13 mouse cellular contexts compared by ENCODE assay signal in the genomic region with DNA sequence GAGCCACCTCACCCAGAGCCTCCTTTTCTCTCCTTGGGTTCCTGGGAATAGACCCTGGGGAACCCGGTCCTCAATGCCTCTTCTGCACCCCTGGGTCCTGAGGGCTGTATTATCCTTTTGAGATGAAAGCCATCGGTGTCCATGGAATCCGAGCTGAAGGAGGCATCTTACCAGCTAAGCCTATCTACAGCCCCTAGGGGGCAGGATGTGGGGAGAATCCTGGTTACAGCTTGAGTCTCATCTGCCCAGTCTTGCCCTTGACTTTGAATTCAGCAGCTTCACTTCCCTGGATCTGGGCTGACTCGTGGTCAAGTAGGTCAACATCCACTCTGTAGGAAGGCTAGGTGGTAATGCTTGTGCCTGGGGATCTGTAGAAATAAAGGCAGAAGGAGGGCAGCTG. TPM values are rescaled to one million over a fixed set of nuclear protein-coding genes. Genes with fewer than 3 reads are reported as not detected.
A peak's percentile ranks its signal among the peaks of the same experiment; 100 is the strongest.
DNase-seq lines count a peak whose midpoint lies in the region; ATAC-seq and TF ChIP-seq lines count a peak whose summit lies in the region.
"Had no signal": no experiment of that assay in that cellular context is flagged by ENCODE, and none has a peak within 500 bp of the region (broad histone marks: within the 10 kb centered on the region; RNA-seq: fewer than 3 reads in every experiment).

No protein-coding gene starts in this region.

- H3K9me3 ChIP-seq in intestine, postnatal 0 days (ENCODE audit: control insufficient read depth) = no peaks in the 10 kb centered on the region
- no peaks in the 10 kb centered on the region for H3K9me3 ChIP-seq in intestine, embryonic 16.5 days (ENCODE audit: control insufficient read depth, low read length)
- no peaks in the 10 kb centered on the region for H3K9me3 ChIP-seq in ES-Bruce4 (replicated peaks; ENCODE audit: control insufficient read depth, insufficient read depth, low read length, poor library complexity, severe bottlenecking)
- H3K9me3 ChIP-seq in forebrain, embryonic 10.5 days = no peaks in the 10 kb centered on the region
- H3K9me3 ChIP-seq in midbrain, embryonic 12.5 days = no peaks in the 10 kb centered on the region
- H3K9me3 ChIP-seq: heart, embryonic 13.5 days; limb, embryonic 10.5 days had no signal

- 0 out of 2 replicates have a peak, but pooled peaks cover 13% of the 10 kb centered on the region for H3K27me3 ChIP-seq in intestine, postnatal 0 days (replicated peaks; ENCODE audit: control insufficient read depth, insufficient read depth, low read length)
- no peaks in the 10 kb centered on the region; the same call in 1 of the 2 replicates for H3K27me3 ChIP-seq in intestine, embryonic 16.5 days (replicated peaks; ENCODE audit: control insufficient read depth, insufficient read depth, low read length)
- no peaks in the 10 kb centered on the region for H3K27me3 ChIP-seq in ES-Bruce4 (ENCODE audit: control insufficient read depth, insufficient read depth, low read length, poor library complexity, severe bottlenecking)
- H3K27me3 ChIP-seq in forebrain, embryonic 10.5 days (ENCODE audit: poor library complexity, severe bottlenecking) = peaks cover 18% of the 10 kb centered on the region
- H3K27me3 ChIP-seq in midbrain, embryonic 12.5 days = peaks cover 11% of the 10 kb centered on the region; the same call in 1 of the 2 replicates

- H3K9ac ChIP-seq in intestine, postnatal 0 days (ENCODE audit: low read depth, low read length) = no peak overlapping the region
- H3K9ac ChIP-seq in intestine, embryonic 16.5 days (ENCODE audit: low read depth, low read length) = no peak overlapping the region
- H3K9ac ChIP-seq in ES-Bruce4 (ENCODE audit: low read depth, poor library complexity, severe bottlenecking) = no peak overlapping the region
- H3K9ac ChIP-seq in midbrain, embryonic 12.5 days (replicated peaks) = no peak overlapping the region
- H3K9ac ChIP-seq: heart, embryonic 13.5 days had no signal

- no peak for DNase-seq in forebrain, embryonic 10.5 days (ENCODE audit: extremely low spot score, low spot score)
- no peak for DNase-seq in kidney, adult 8-10 months
- no peak for DNase-seq in layer of hippocampus, adult 9-10 months (ENCODE audit: low spot score)
- DNase-seq: kidney, adult 9 months; lung, postnatal 4 days had no signal

- WGBS in intestine, postnatal 0 days = 42% methylated on average over 4 of the region's 4 CpGs
- 53% methylated on average over 4 of the region's 4 CpGs for WGBS in intestine, embryonic 16.5 days
- WGBS in forebrain, embryonic 10.5 days = 45% methylated on average over 4 of the region's 4 CpGs
- 46% methylated on average over 4 of the region's 4 CpGs for WGBS in midbrain, embryonic 12.5 days

- no peak for ATAC-seq in intestine, postnatal 0 days
- no peak for ATAC-seq in intestine, embryonic 16.5 days
- peak; percentile 28; the same call in 1 of the 2 replicates for ATAC-seq in midbrain, embryonic 12.5 days (ENCODE audit: low FRiP score, low read depth)
- ATAC-seq in megakaryocyte-erythroid progenitor cell, adult 5-6 weeks (replicated peaks; ENCODE audit: low FRiP score, low TSS enrichment, poor library complexity, severe bottlenecking) = no peak

- no peak overlapping the region for H3K4me2 ChIP-seq in intestine, postnatal 0 days (replicated peaks; ENCODE audit: low read depth)
- H3K4me2 ChIP-seq in intestine, embryonic 16.5 days (ENCODE audit: low read depth, low read length) = no peak overlapping the region
- H3K4me2 ChIP-seq in midbrain, embryonic 12.5 days (replicated peaks) = peak overlapping the region; percentile 54; the same call in 1 of the 2 replicates

- H3K36me3 ChIP-seq in intestine, postnatal 0 days (ENCODE audit: control insufficient read depth, insufficient read depth) = no peaks in the 10 kb centered on the region
- no peaks in the 10 kb centered on the region for H3K36me3 ChIP-seq in intestine, embryonic 16.5 days (ENCODE audit: control insufficient read depth, insufficient read depth, low read length)
- H3K36me3 ChIP-seq in ES-Bruce4 (ENCODE audit: control insufficient read depth, insufficient read depth, low read length, poor library complexity, severe bottlenecking) = no peaks in the 10 kb centered on the region
- H3K36me3 ChIP-seq in forebrain, embryonic 10.5 days (replicated peaks) = no peaks in the 10 kb centered on the region
- no peaks in the 10 kb centered on the region for H3K36me3 ChIP-seq in midbrain, embryonic 12.5 days
- H3K36me3 ChIP-seq: heart, embryonic 13.5 days; limb, embryonic 10.5 days had no signal

- peak; percentile 45 for TF ChIP-seq CTCF in intestine, postnatal 0 days (IDR thresholded peaks at IDR 0.05; ENCODE audit: low read depth)
- TF ChIP-seq CTCF in ES-Bruce4 (IDR thresholded peaks at IDR 0.05; ENCODE audit: low read depth, low read length) = peak; percentile 63

- TF ChIP-seq POLR2A in ES-Bruce4 (IDR thresholded peaks at IDR 0.05; ENCODE audit: insufficient read depth, low read length) = no peak

- no peaks in the 10 kb centered on the region for H3K4me1 ChIP-seq in intestine, postnatal 0 days (replicated peaks; ENCODE audit: control insufficient read depth, insufficient read depth, low read length)
- no peaks in the 10 kb centered on the region for H3K4me1 ChIP-seq in intestine, embryonic 16.5 days (ENCODE audit: control insufficient read depth, insufficient read depth, low read length)
- peaks cover 8% of the 10 kb centered on the region for H3K4me1 ChIP-seq in ES-Bruce4 (ENCODE audit: control insufficient read depth, insufficient read depth, low read length)
- H3K4me1 ChIP-seq in forebrain, embryonic 10.5 days = peaks cover 25% of the 10 kb centered on the region
- peaks cover 29% of the 10 kb centered on the region for H3K4me1 ChIP-seq in midbrain, embryonic 12.5 days

- no peak overlapping the region for H3K27ac ChIP-seq in intestine, postnatal 0 days (ENCODE audit: low read depth, low read length)
- H3K27ac ChIP-seq in intestine, embryonic 16.5 days (ENCODE audit: low read length) = no peak overlapping the region
- no peak overlapping the region for H3K27ac ChIP-seq in ES-Bruce4 (ENCODE audit: insufficient read depth, low read length)
- 0 out of 2 replicates have a peak overlapping the region, but pooled peaks have one; percentile 73 for H3K27ac ChIP-seq in forebrain, embryonic 10.5 days
- peak overlapping the region; percentile 79 for H3K27ac ChIP-seq in midbrain, embryonic 12.5 days (replicated peaks)
- H3K27ac ChIP-seq: heart, embryonic 13.5 days; limb, embryonic 10.5 days had no signal

- TF ChIP-seq EP300 in ES-Bruce4 (IDR thresholded peaks at IDR 0.05; ENCODE audit: insufficient read depth, low read depth, low read length) = no peak

- no peak overlapping the region for H3K4me3 ChIP-seq in intestine, postnatal 0 days (ENCODE audit: low read depth, low read length)
- H3K4me3 ChIP-seq in intestine, embryonic 16.5 days (ENCODE audit: low read length) = no peak overlapping the region
- no peak overlapping the region for H3K4me3 ChIP-seq in ES-Bruce4 (ENCODE audit: low read depth, low read length)
- H3K4me3 ChIP-seq in forebrain, embryonic 10.5 days = no peak overlapping the region
- no peak overlapping the region for H3K4me3 ChIP-seq in midbrain, embryonic 12.5 days
- H3K4me3 ChIP-seq: heart, embryonic 13.5 days; limb, embryonic 10.5 days had no signal

RNA-seq across cellular contexts. Expression of a gene that starts 3.1 kb away (rescaled TPM):
- polyA plus RNA-seq in intestine, postnatal 0 days (2015; fragmentation: Nextera tagmentation; extraction: Ambion mirVana) = 0.13 TPM in 1 of 2 replicates, not detected in the other
- not detected in 2 replicates for polyA plus RNA-seq in intestine, embryonic 16.5 days (2015; fragmentation: Nextera tagmentation; extraction: Ambion mirVana)
- polyA plus RNA-seq in ES-Bruce4 (2011; ENCODE audit: insufficient read depth, insufficient read length, low read depth, missing spikeins) = not detected in 2 replicates
- polyA plus RNA-seq in forebrain, embryonic 10.5 days (2016; fragmentation: Nextera tagmentation; extraction: Ambion mirVana) = 0.26 TPM in 1 of 2 replicates, not detected in the other
- polyA plus RNA-seq in midbrain, embryonic 12.5 days (2016; fragmentation: Nextera tagmentation; extraction: Ambion mirVana) = 2.6 and 3.3 TPM in 2 replicates
- total RNA-seq in megakaryocyte-erythroid progenitor cell, adult 5-6 weeks (2014; fragmentation: Nextera tagmentation) = not detected in 2 replicates
- total RNA-seq in megakaryocyte-erythroid progenitor cell, adult 5-6 weeks (2017) = not detected in 2 replicates
- polyA plus RNA-seq: heart, embryonic 13.5 days; limb, embryonic 10.5 days; stomach, embryonic 16.5 days had no signal

RNA-seq across cellular contexts. Expression of a gene that starts 10.7 kb away (rescaled TPM):
- 14.8 and 16.5 TPM in 2 replicates for polyA plus RNA-seq in intestine, postnatal 0 days (2015; fragmentation: Nextera tagmentation; extraction: Ambion mirVana)
- polyA plus RNA-seq in intestine, embryonic 16.5 days (2015; fragmentation: Nextera tagmentation; extraction: Ambion mirVana) = 36.3 and 43.6 TPM in 2 replicates
- 43.2 and 52.0 TPM in 2 replicates for polyA plus RNA-seq in ES-Bruce4 (2011; ENCODE audit: insufficient read depth, insufficient read length, low read depth, missing spikeins)
- 95.1 and 97.3 TPM in 2 replicates for polyA plus RNA-seq in forebrain, embryonic 10.5 days (2016; fragmentation: Nextera tagmentation; extraction: Ambion mirVana)
- polyA plus RNA-seq in midbrain, embryonic 12.5 days (2016; fragmentation: Nextera tagmentation; extraction: Ambion mirVana) = 60.1 and 61.9 TPM in 2 replicates
- 20.7 and 53.8 TPM in 2 replicates for total RNA-seq in megakaryocyte-erythroid progenitor cell, adult 5-6 weeks (2014; fragmentation: Nextera tagmentation)
- total RNA-seq in megakaryocyte-erythroid progenitor cell, adult 5-6 weeks (2017) = 19.0 and 23.2 TPM in 2 replicates

RNA-seq across cellular contexts. Expression of a gene that starts 19.4 kb away (rescaled TPM):
- polyA plus RNA-seq in intestine, postnatal 0 days (2015; fragmentation: Nextera tagmentation; extraction: Ambion mirVana) = 1.7 and 3.0 TPM in 2 replicates
- polyA plus RNA-seq in intestine, embryonic 16.5 days (2015; fragmentation: Nextera tagmentation; extraction: Ambion mirVana) = 4.2 and 4.4 TPM in 2 replicates
- polyA plus RNA-seq in ES-Bruce4 (2011; ENCODE audit: insufficient read depth, insufficient read length, low read depth, missing spikeins) = 8.8 and 9.7 TPM in 2 replicates
- 62.1 and 62.5 TPM in 2 replicates for polyA plus RNA-seq in forebrain, embryonic 10.5 days (2016; fragmentation: Nextera tagmentation; extraction: Ambion mirVana)
- 237 and 291 TPM in 2 replicates for polyA plus RNA-seq in midbrain, embryonic 12.5 days (2016; fragmentation: Nextera tagmentation; extraction: Ambion mirVana)
- not detected in 2 replicates for total RNA-seq in megakaryocyte-erythroid progenitor cell, adult 5-6 weeks (2014; fragmentation: Nextera tagmentation)
- 0.27 and 1.4 TPM in 2 replicates for total RNA-seq in megakaryocyte-erythroid progenitor cell, adult 5-6 weeks (2017)

RNA-seq across cellular contexts. Expression of a gene that starts 31.1 kb away (rescaled TPM):
- 0.10 TPM in 1 of 2 replicates, not detected in the other for polyA plus RNA-seq in intestine, postnatal 0 days (2015; fragmentation: Nextera tagmentation; extraction: Ambion mirVana)
- polyA plus RNA-seq in intestine, embryonic 16.5 days (2015; fragmentation: Nextera tagmentation; extraction: Ambion mirVana) = 0.09 and 0.11 TPM in 2 replicates
- polyA plus RNA-seq in ES-Bruce4 (2011; ENCODE audit: insufficient read depth, insufficient read length, low read depth, missing spikeins) = 1.9 and 2.3 TPM in 2 replicates
- polyA plus RNA-seq in forebrain, embryonic 10.5 days (2016; fragmentation: Nextera tagmentation; extraction: Ambion mirVana) = 0.18 TPM in 1 of 2 replicates, not detected in the other
- polyA plus RNA-seq in midbrain, embryonic 12.5 days (2016; fragmentation: Nextera tagmentation; extraction: Ambion mirVana) = 0.37 TPM in 1 of 2 replicates, not detected in the other
- 0.49 and 1.2 TPM in 2 replicates for total RNA-seq in megakaryocyte-erythroid progenitor cell, adult 5-6 weeks (2014; fragmentation: Nextera tagmentation)
- total RNA-seq in megakaryocyte-erythroid progenitor cell, adult 5-6 weeks (2017) = 0.46 and 0.75 TPM in 2 replicates

RNA-seq across cellular contexts. Expression of a gene that starts 42.6 kb away (rescaled TPM):
- not detected in 2 replicates for polyA plus RNA-seq in intestine, postnatal 0 days (2015; fragmentation: Nextera tagmentation; extraction: Ambion mirVana)
- 0.06 and 0.09 TPM in 2 replicates for polyA plus RNA-seq in intestine, embryonic 16.5 days (2015; fragmentation: Nextera tagmentation; extraction: Ambion mirVana)
- polyA plus RNA-seq in ES-Bruce4 (2011; ENCODE audit: insufficient read depth, insufficient read length, low read depth, missing spikeins) = 6.8 and 7.4 TPM in 2 replicates
- polyA plus RNA-seq in forebrain, embryonic 10.5 days (2016; fragmentation: Nextera tagmentation; extraction: Ambion mirVana) = 0.87 and 0.95 TPM in 2 replicates
- 0.73 and 0.80 TPM in 2 replicates for polyA plus RNA-seq in midbrain, embryonic 12.5 days (2016; fragmentation: Nextera tagmentation; extraction: Ambion mirVana)
- total RNA-seq in megakaryocyte-erythroid progenitor cell, adult 5-6 weeks (2014; fragmentation: Nextera tagmentation) = not detected in 2 replicates
- total RNA-seq in megakaryocyte-erythroid progenitor cell, adult 5-6 weeks (2017) = not detected in 2 replicates
- polyA plus RNA-seq: limb, embryonic 10.5 days; stomach, embryonic 16.5 days had no signal

Comparison
In these comparisons a context has a peak if more than half of its experiments do, and no peak if none do; other contexts are left out.
1. H3K27ac ChIP-seq: peak in forebrain, embryonic 10.5 days (single experiment) and midbrain, embryonic 12.5 days (single experiment); none in intestine, postnatal 0 days (single experiment), intestine, embryonic 16.5 days (single experiment) and ES-Bruce4 (single experiment).